Mouse (Mus musculus) lung, adult 2 months (tissue): ENCODE measurements around the gene Pgrmc1.

Source experiments
- CTCF ChIP-seq: fragments of 200-500 bp; IDR thresholded peaks from 2 replicates; pipeline ENCODE4 v1.5.1; 2011; ENCODE audit warnings: mild to moderate bottlenecking, low read length, control low read depth; ENCODE audit not compliant: insufficient read depth
- POLR2A ChIP-seq: fragments of 200-500 bp; IDR thresholded peaks from 2 replicates; pipeline ENCODE4 v1.6.1; 2011; ENCODE audit warnings: low read depth, mild to moderate bottlenecking, control low read depth, low read length, borderline replicate concordance; ENCODE audit errors: extremely low read depth

GRCm38 (mm10) chrX:36598861-36599344, 897 bp downstream of the Pgrmc1 start:
- no peak for TF ChIP-seq CTCF
- no peak for TF ChIP-seq POLR2A
